Mouse (Mus musculus) limb, embryonic 13.5 days (tissue): ENCODE measurements around the gene Tmx2. TPM values are rescaled to one million over a fixed set of nuclear protein-coding genes. Genes with fewer than 3 reads are reported as not detected.
"Not testable (repeated sequence)": the region's sequence is repeated elsewhere in the genome, so short reads cannot be mapped to it uniquely, and the experiment has no call there.

ENCODE experiments used
- ATAC-seq: fragments of 200-750 bp; cut with Nextera tagmentation; 2 replicates; pipeline ENCODE4 v1.8.0; 2017; ENCODE audit warnings: low read depth, moderate number of reproducible peaks, moderate TSS enrichment; ENCODE audit not compliant: low FRiP score
- H3K27ac ChIP-seq: fragments of 300-500 bp; sonication (generic); 2 replicates; pipeline ENCODE4 v1.5.1; 2015; ENCODE audit warnings: inconsistent platforms, mild to moderate bottlenecking, moderate library complexity
- H3K27me3 ChIP-seq: fragments of 300-500 bp; sonication (generic); 2 replicates; pipeline ENCODE4 v1.6.1; 2015; ENCODE audit warnings: mild to moderate bottlenecking, inconsistent platforms
- H3K36me3 ChIP-seq: fragments of 300-500 bp; sonication (generic); 2 replicates; pipeline ENCODE4 v1.6.1; 2015; ENCODE audit warnings: inconsistent platforms, mild to moderate bottlenecking, moderate library complexity
- H3K4me1 ChIP-seq: fragments of 300-500 bp; sonication (generic); 2 replicates; pipeline ENCODE4 v1.6.1; 2015; ENCODE audit warnings: inconsistent platforms
- H3K4me2 ChIP-seq: fragments of 300-500 bp; sonication (generic); replicated peaks from 2 replicates; pipeline ENCODE4 v1.6.1; 2015; ENCODE audit warnings: inconsistent platforms, mild to moderate bottlenecking, moderate library complexity
- H3K4me3 ChIP-seq: fragments of 300-500 bp; sonication (generic); 2 replicates; pipeline ENCODE4 v1.5.1; 2015; ENCODE audit warnings: moderate library complexity, mild to moderate bottlenecking, inconsistent platforms
- H3K9ac ChIP-seq: fragments of 300-500 bp; sonication (generic); 2 replicates; pipeline ENCODE4 v1.6.1; 2015; ENCODE audit warnings: mild to moderate bottlenecking, inconsistent platforms
- H3K9me3 ChIP-seq: fragments of 300-500 bp; sonication (generic); 2 replicates; pipeline ENCODE4 v1.6.1; 2016; ENCODE audit warnings: inconsistent platforms
- WGBS: fragments of 180-500 bp; shearing (Covaris S2); methylation state at CpG from one replicate; pipeline ENCODE4 v1.1.7; 2015; 5-methylcytosine and 5-hydroxymethylcytosine counted together
- polyA plus RNA-seq: library from polyadenylated mRNA; unstranded; fragments of >200 nt; fragmentation: Nextera tagmentation; extraction: Ambion mirVana; gene quantifications from 2 replicates; pipeline ENCODE4 v1.2.1, GENCODE M21; 2015

Tmx2 gene
- polyA plus RNA-seq, result 111 and 113 TPM in 2 replicates

DNA sequence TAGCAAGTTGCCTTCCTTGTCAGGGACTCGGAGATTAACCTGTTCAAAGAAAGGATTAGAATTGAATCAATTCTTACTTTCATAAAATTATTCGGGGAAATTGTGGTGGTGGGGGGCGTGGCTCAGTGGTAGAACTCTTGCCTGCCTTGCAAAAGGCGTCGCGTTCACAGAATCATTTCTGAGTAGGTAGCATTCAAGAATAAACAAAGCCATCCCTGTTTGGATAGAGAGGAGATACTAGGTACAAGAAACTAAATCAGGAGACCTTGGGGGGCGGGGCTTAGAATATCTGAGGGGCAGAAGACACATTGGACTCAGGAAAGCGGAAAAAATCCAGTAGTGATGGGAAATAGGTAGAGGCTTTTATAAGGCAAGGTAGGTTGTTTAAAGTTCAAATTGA lies at the start of gene Tmx2:
TSS of gene Tmx2 (minus strand) at position 125 of the 400 bp plus-strand sequence.
- Histone ChIP-seq H3K4me1 (peaks cover 17% of the 10 kb centered on the region), H3K4me3 (peak within 1 kb of the TSS; percentile 97), H3K36me3 (peaks cover 28% of the 10 kb centered on the region), H3K27ac (peak within 1 kb of the TSS; percentile 55; the same call in 1 of the 2 replicates), H3K9me3 (no peaks in the 10 kb centered on the region), H3K27me3 (no peaks in the 10 kb centered on the region), H3K9ac (peak within 1 kb of the TSS; percentile 86), H3K4me2 (peak within 1 kb of the TSS; percentile 79)
- no peak for ATAC-seq
- 13% methylated on average over 8 of the region's 8 CpGs for WGBS

GRCm38 (mm10) chr2:84728191-84728590 lies 49.3 kb upstream of the Tmx2 start:
- not testable (repeated sequence) for H3K9me3 ChIP-seq, H3K27me3 ChIP-seq, H3K27ac ChIP-seq, ATAC-seq, H3K4me3 ChIP-seq, H3K9ac ChIP-seq, H3K4me2 ChIP-seq
- peaks cover 18% of the 10 kb centered on the region for H3K4me1 ChIP-seq
- H3K36me3 ChIP-seq, result peaks cover 22% of the 10 kb centered on the region
- WGBS, result 84% methylated on average over 5 of the region's 5 CpGs

DNA sequence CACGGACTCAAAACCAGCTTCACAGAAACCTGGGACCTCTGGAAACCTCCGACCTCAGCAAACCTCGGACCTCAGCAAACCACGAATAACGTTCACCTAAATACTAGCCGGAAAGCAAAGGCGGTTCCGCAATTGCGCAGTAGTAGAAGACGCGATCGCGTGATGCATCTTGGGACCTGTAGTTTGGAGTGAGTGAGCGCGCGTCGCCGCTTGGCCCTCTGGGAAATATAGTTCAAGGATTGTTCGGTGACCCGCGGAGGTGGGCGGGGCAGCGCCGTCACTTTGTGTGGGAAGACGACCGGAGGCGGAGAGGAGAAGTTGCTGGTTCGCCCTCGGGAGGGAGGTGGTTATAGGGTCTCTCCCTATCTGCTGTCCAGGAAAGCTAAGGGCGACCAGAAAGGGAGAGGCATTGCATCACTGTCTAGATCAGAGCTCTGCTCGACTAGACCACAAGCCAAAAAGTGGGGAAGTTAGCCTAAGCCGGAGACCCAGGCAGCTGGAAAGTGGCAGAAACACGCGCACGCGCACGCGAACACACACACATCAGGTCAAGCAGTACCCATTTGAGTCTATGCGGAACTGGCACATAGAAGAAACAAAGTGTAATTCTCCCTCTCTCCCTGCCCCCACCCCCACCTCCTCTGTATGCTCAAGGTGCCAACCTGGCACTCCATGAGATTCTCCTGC lies 48.4 kb upstream of the Tmx2 start, which contains the start of gene Clp1:
TSS of gene Clp1 (minus strand) at position 179 of the 687 bp plus-strand sequence.
- under 1% methylated on average over 39 of the region's 39 CpGs for WGBS

DNA sequence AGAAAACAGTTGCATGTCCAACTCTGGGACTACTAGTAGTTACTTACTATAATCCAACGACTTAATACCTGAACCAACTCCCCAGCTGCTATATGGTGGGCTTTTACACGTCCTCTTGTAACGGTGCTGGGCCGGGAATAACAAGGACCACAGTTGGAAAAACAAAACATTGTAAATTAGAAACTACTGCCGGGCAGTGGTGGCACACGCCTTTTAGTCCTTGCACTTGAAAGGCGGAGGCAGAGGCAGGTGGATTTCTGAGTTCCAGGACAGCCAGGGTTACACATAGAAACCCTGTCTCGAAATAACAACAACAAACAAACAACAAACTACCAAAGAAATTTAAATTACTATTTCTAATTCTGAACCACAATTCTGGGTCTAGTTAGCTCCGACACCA lies 47.8 kb upstream of the Tmx2 start:
- H3K4me2 ChIP-seq, result peak overlapping the region; percentile 91
- peaks cover 18% of the 10 kb centered on the region for H3K4me1 ChIP-seq
- peak; percentile 3; the same call in 1 of the 2 replicates for ATAC-seq
- H3K27ac ChIP-seq, result 0 out of 2 replicates have a peak overlapping the region, but pooled peaks have one; percentile 80
- WGBS, result 3% methylated on average over 9 of the region's 9 CpGs
- peak overlapping the region; percentile 67 for H3K4me3 ChIP-seq
- peaks cover 29% of the 10 kb centered on the region for H3K36me3 ChIP-seq
- H3K9me3 ChIP-seq, result no peaks in the 10 kb centered on the region
- H3K27me3 ChIP-seq, result no peaks in the 10 kb centered on the region
- peak overlapping the region; percentile 73 for H3K9ac ChIP-seq

More for the DNA sequence above, 48.4 kb upstream of the Tmx2 start, which contains the start of gene Clp1:
- peak; percentile 97 for ATAC-seq
- H3K9me3 ChIP-seq, result no peaks in the 10 kb centered on the region
- peaks cover 18% of the 10 kb centered on the region for H3K4me1 ChIP-seq
- peak within 1 kb of the TSS; percentile 91 for H3K4me2 ChIP-seq
- H3K9ac ChIP-seq, result peak within 1 kb of the TSS; percentile 73
- peak within 1 kb of the TSS; percentile 80 for H3K27ac ChIP-seq
- H3K36me3 ChIP-seq, result peaks cover 24% of the 10 kb centered on the region
- H3K4me3 ChIP-seq, result peak within 1 kb of the TSS; percentile 67
- no peaks in the 10 kb centered on the region for H3K27me3 ChIP-seq

DNA sequence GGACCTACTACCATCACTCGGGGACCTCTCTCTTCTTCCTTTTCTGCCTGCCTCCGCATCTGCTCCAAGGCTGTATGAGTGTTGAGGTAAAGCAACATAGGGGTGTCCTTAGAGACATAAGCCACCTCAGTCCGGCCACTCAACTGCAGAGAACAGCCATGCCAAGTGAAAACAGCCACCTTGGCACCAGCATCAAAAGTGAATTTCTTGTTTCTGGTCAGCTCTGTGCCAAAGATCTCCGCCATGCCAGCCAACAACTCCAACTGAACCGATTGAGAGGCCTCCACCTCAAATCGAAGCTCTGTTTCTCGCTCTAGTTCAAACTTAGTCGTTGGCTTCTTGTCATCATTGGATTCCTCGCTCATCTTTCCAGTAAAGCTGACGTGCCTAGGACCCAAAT lies 46.8 kb upstream of the Tmx2 start:
- Histone ChIP-seq H3K4me3 (peak overlapping the region; percentile 67), H3K4me2 (peak overlapping the region; percentile 91), H3K36me3 (peaks cover 36% of the 10 kb centered on the region), H3K27ac (no peak overlapping the region), H3K9me3 (no peaks in the 10 kb centered on the region), H3K9ac (peak overlapping the region; percentile 19; the same call in 1 of the 2 replicates), H3K27me3 (no peaks in the 10 kb centered on the region), H3K4me1 (peaks cover 18% of the 10 kb centered on the region)
- WGBS, result 93% methylated on average over 10 of the region's 10 CpGs
- no peak for ATAC-seq

DNA sequence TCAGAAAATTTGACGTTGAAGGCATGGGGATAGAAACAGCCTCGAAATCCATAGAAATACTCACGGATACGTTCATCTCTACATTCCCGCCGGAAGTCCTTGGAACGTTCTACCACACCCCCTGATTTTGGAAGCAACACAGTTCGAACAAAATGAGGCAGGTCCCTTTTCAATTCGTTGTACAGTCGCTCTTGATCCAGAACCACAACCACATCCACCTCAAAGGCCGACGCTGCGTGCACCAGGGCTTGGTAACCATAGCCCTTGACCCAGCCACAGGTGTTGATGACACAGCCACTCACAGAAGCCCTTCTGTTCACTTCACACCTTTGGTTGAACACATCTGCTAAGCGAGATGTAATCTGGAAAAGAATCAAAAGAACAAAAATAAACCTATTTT lies 44.9 kb upstream of the Tmx2 start:
- H3K27me3 ChIP-seq, result no peaks in the 10 kb centered on the region
- no peak overlapping the region for H3K4me3 ChIP-seq
- H3K36me3 ChIP-seq, result peaks cover 36% of the 10 kb centered on the region
- WGBS, result 95% methylated on average over 14 of the region's 14 CpGs
- H3K9me3 ChIP-seq, result no peaks in the 10 kb centered on the region
- H3K9ac ChIP-seq, result no peak overlapping the region
- H3K4me2 ChIP-seq, result no peak overlapping the region
- no peak overlapping the region for H3K27ac ChIP-seq
- peaks cover 18% of the 10 kb centered on the region for H3K4me1 ChIP-seq
- ATAC-seq, result no peak

GRCm38 (mm10) chr2:84721182-84721581 lies 42.2 kb upstream of the Tmx2 start:
- Histone ChIP-seq H3K36me3 (peaks cover 36% of the 10 kb centered on the region), H3K4me1 (peaks cover 13% of the 10 kb centered on the region), H3K4me3 (no peak overlapping the region), H3K27me3 (no peaks in the 10 kb centered on the region), H3K27ac (no peak overlapping the region), H3K4me2 (no peak overlapping the region), H3K9ac (no peak overlapping the region), H3K9me3 (no peaks in the 10 kb centered on the region)
- ATAC-seq, result no peak
- 77% methylated on average over 3 of the region's 3 CpGs for WGBS

GRCm38 (mm10) chr2:84720718-84721117 lies 41.8 kb upstream of the Tmx2 start:
- no peak overlapping the region for H3K27ac ChIP-seq

DNA sequence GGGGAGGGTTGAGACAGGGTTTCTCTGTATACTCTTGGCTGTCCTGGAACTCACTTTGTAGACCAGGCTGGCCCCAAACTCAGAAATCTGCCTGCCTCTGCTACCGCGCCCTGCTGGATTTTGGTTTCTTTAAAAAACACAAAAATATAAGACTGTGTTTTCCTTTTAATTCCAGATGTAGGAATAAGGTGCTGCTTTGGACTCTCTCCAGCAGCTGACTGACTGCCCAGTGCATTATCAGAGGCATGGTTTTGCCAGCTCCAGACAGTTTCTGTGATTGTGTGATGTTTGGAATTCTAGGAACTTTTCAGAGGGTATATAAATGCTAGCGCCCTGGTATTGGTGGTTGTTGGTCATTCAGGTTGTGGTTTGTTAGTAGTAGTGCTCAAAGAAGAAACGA lies 38.4 kb upstream of the Tmx2 start:
- no peak overlapping the region for H3K9ac ChIP-seq
- WGBS, result 91% methylated on average over 4 of the region's 4 CpGs
- no peak overlapping the region for H3K27ac ChIP-seq
- peaks cover 13% of the 10 kb centered on the region for H3K4me1 ChIP-seq
- H3K4me2 ChIP-seq, result no peak overlapping the region
- no peaks in the 10 kb centered on the region for H3K27me3 ChIP-seq
- H3K4me3 ChIP-seq, result no peak overlapping the region
- ATAC-seq, result no peak
- peaks cover 12% of the 10 kb centered on the region for H3K36me3 ChIP-seq
- no peaks in the 10 kb centered on the region for H3K9me3 ChIP-seq

More at GRCm38 (mm10) chr2:84720718-84721117, 41.8 kb upstream of the Tmx2 start:
- 82% methylated on average over 2 of the region's 2 CpGs for WGBS
- Histone ChIP-seq H3K9ac (no peak overlapping the region), H3K4me1 (peaks cover 8% of the 10 kb centered on the region), H3K36me3 (peaks cover 35% of the 10 kb centered on the region), H3K9me3 (no peaks in the 10 kb centered on the region), H3K4me2 (no peak overlapping the region), H3K4me3 (no peak overlapping the region), H3K27me3 (no peaks in the 10 kb centered on the region)
- ATAC-seq, result no peak

GRCm38 (mm10) chr2:84716423-84717355 lies 37.7 kb upstream of the Tmx2 start:
- Histone ChIP-seq H3K9ac (peak overlapping the region; percentile 78), H3K4me2 (peak overlapping the region; percentile 74), H3K36me3 (peaks cover 6% of the 10 kb centered on the region), H3K27ac (peak overlapping the region; percentile 94; the same call in 1 of the 2 replicates), H3K4me3 (peak overlapping the region; percentile 77), H3K9me3 (no peaks in the 10 kb centered on the region), H3K27me3 (no peaks in the 10 kb centered on the region), H3K4me1 (peaks cover 13% of the 10 kb centered on the region)
- ATAC-seq, result no peak
- 29% methylated on average over 9 of the region's 9 CpGs for WGBS

DNA sequence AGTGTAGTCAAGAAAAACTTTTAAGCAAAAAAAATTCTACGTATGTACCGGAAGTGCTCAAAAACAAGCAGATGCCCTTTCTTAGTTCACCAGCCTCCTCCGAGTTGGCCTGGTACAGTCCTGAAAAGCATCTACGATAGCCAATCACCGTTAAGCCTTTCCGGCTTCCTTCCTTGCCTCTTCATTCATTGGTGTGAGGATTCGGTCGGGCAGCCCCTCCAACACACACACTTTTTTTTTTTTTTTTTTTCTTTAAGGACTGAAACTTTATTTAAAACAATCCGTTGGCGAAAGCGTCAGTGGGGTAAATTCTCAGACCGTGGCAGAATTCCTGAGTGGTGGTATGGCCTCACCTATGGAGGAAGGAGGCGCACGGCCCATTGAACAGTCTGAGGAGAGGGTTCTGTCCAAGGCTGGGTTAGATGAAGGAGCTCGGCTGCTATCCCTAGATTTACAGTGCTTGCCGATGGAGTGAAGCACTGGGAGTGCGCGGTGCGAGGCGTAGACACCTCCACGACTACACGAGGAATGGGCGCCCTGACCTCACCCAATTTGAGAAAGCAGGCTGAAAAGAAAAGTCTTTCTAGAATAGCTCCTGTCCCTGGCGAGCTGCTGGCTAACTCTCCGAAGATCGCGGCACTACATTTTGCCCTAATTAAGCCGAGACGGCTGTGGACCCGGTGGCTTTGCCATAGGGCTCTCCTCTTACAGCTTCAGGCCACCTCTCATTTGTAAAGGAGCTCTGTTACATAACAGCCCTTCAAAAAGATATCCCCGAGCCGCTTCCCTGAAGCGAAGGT lies 36.8 kb upstream of the Tmx2 start:
- Histone ChIP-seq H3K36me3 (peaks cover 3% of the 10 kb centered on the region), H3K27ac (peak overlapping the region; percentile 94), H3K4me1 (peaks cover 13% of the 10 kb centered on the region), H3K9me3 (no peaks in the 10 kb centered on the region), H3K4me3 (peak overlapping the region; percentile 77), H3K4me2 (peak overlapping the region; percentile 74), H3K9ac (peak overlapping the region; percentile 78), H3K27me3 (no peaks in the 10 kb centered on the region)
- WGBS, result under 1% methylated on average over 33 of the region's 33 CpGs
- peak; percentile 96 for ATAC-seq
